Mouse (Mus musculus) cerebellum, adult 9-10 months (tissue): ENCODE results near the gene Pde6d.
A peak's percentile ranks its signal among the peaks of the same experiment; 100 is the strongest.
"Not testable (repeated sequence)": the region's sequence is repeated elsewhere in the genome, so short reads cannot be mapped to it uniquely, and the experiment has no call there.

Source experiments
- DNase-seq: peaks from one replicate; pipeline ENCODE4 v3.0.0; 2022

The Pde6d gene

DNA sequence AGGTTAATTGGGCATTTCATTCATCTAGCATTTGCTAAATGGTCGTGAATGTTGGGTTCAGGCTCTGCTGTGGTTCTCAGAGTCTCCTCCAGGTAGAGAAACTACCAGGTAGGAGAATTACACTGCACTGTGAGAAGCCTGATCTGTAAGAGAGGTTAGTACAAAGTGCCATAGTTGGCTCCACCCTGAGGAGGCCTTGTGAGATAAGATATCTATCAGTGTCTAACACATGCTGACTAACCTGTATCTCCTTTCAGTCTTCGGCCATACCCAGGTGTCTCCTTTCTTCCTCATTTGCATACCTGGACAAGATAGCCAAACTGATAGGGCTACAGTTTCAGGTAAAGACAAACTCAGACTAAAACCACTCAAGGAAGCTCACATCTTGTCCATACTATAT lies 19.8 kb downstream of the Pde6d start:
- no peak for DNase-seq

DNA sequence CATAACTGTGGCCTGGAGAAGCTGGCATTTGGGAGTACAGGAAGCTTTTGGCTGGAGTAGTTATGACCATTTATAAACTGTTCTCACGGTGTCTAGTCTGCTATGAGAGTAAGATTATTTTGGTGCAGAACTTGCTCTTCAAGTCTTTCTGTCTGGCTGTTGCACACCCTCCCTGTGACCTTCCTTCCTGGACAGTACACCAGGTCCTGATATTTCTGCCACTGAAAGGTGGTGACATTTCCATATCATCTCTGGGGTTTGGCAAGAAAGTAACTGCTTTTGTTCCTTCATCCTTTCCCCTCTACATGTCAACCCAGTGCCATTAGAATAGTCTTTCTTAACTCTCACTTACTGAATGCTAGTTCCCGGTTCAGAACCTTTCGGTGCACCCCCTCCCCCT lies 23.2 kb downstream of the Pde6d start:
- no peak for DNase-seq

DNA sequence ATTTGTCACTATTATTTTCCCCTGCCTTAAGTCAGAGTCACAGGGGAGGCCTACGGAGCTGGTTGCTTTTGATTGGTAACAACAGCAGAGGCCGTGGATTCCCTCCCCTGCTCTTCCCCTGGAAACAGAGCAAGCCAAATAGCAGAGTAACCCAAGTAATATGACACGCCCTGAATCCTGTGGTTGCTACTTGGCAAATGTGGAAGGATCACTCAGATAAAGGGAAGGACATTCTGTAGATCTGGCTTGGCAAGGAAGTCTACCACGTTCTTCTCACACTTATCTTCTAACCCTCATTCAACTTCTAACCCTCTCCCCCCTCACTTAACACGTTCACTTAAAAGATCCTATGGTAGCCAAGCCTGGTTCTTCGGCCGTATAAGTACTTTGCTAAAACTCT lies 24.6 kb downstream of the Pde6d start:
- DNase-seq, result no peak

DNA sequence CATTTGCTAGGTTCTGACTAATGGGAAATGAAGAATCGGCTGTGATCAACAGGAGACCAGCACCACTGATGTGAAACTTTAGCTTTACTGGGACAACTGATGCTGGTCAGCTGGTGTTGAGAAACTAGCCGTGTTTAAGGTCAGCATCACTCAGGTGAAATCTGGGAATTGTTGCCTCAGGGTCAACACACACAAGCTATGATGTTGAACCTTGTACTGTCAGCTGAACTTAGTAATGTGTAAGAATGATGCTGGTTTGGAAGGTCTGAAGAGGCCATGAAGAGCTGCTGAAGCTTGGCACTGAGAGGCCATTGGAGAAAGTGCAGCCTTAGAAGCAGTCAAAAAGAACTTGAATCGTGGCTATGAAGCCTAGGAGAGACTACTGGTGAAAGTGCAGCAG lies 26.8 kb downstream of the Pde6d start:
- DNase-seq, result no peak

DNA sequence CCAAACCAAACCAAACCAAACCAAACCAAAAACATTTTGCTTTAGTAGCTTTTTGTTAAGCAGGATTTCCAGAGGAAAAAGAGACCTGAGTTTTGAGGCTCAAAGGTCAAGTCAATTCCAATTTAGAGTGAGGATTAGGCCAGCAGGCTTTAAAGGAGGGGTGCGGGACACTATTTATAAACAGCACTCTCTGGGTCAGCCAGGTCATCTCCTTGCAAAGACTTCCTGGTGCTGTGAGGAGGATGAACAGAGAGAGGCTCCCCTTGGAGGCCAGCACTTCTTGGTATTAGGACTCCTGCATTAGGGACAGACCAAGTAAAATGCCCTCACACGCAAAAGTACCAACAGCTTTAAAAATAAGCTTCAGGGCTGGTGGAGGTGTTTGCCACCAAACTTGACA lies 30.6 kb downstream of the Pde6d start:
- DNase-seq, result no peak

DNA sequence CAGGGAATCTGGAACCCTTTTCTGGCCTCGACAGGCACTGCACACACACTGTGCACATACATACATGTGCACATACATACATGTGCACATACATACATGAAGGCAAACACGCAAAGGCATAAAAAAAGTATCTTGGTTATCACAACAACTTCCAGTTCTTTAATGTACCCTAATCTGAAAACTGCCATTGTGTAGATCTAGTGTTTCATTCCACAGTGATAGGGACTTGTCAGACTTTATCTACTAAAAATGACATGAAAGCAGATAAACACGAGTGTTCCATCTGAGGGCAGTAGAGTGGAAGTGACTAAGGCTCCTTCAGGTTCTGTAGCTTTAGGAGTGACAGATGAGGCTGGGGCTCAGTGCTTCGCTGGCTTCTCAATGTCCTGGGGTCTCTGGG lies 31.1 kb downstream of the Pde6d start:
- no peak for DNase-seq

DNA sequence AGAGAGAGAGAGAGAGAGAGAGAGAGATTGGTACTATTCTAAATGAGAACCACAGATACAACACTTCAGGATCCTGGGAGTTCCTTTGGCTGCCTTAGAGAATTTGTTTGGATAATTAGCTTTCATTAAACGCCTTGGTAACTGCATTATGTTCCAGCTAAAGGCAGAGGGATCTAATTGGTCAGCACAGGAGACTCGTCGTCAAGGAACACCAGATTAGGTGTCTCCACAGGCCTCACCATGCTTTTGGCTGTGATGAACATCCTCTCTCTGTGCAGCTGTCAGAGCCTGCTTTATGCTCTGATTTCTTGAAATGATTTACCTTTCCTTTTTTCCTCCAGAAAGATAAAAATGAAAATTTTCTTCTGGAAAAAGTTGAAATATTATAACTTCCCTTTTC lies 35.6 kb downstream of the Pde6d start:
- no peak for DNase-seq

DNA sequence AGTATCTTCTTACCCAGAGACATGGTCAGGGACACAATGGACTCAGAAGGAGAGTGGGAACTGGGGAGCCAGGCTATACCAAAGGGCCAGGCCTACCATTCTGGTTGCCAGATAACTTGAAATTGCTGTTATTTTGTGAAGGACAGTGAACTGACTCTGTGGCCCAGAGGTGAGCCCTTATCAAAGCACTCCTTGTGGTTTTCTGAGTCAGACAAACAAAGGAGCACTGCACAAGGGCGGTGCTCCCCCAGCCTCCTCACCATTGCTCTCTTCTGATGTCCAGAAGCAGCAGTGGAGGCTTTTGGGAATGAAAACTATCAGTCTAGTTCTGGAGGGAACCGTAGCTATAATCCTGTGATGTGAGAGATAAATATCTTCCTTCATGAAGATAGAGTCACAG lies 39.8 kb downstream of the Pde6d start:
- no peak for DNase-seq

DNA sequence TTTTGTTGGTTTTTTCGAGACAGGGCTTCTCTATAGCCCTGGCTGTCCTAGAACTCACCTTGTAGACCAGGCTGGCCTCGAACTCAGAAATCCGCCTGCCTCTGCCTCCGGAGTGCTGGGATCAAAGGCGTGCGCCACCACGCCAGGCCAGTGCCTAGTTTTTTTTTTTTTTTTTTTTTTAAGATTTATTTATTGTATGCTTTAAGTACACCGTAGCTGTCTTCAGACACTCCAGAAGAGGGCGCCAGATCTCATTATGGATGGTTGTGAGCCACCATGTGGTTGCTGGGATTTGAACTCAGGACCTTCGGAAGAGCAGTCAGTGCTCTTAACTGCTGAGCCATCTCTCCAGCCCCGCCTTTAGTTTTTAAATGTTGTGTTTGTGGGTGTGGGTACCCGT lies 42.8 kb downstream of the Pde6d start:
- not testable (repeated sequence) for DNase-seq

DNA sequence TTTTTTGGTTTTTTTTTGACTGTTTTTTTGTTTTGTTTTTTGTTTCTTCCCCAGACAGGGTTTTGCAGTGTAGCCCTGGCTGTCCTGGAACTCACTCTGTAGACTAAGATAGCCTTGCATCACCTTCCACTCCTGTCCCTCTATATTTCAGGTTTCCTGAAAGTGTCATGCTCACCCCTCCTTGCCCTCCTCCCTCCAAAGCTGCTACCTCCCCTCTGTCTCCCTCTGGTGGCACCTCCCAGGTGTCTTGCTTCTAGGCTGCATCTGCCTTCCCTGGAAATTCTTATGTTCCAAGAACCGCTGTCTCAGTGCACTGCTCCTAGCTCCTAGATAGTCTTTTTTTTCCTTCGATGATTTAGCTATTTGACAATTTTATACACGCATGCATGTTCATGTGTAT lies 44.0 kb downstream of the Pde6d start:
- no peak for DNase-seq

DNA sequence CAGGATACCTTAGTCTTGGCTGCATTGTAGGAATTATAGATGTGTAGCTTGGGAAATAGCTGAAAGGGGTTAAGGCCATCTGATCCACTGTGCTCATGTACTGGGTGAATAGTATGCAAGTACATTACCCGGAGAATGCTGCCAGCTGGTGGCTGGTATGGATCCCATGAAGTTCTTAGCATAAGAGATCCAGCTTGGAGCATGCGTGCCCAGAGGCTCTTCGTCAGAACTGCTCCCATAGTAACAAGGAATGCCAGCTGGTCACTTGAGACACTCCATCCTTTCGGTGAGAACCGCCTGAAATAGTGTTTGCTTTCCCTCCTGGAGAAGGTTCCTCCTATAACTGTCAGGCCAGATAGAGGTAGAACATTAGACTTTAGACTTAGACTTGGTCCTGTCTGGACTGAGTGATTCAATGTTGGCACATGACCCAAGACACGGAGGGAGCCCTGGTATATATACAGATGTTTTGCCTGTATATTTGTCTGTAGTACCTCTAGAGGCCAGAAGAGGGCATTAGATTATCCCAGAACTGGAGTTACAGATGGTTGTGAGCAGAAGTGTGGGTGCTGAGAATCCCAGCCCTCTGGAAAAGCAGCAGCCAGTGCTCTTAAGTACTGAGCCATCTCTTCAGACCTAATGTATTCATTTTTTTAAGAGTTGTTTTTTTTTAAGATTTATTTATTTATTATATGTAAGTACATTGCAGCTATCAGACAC lies 48.9 kb downstream of the Pde6d start:
- peak; percentile 58 for DNase-seq

DNA sequence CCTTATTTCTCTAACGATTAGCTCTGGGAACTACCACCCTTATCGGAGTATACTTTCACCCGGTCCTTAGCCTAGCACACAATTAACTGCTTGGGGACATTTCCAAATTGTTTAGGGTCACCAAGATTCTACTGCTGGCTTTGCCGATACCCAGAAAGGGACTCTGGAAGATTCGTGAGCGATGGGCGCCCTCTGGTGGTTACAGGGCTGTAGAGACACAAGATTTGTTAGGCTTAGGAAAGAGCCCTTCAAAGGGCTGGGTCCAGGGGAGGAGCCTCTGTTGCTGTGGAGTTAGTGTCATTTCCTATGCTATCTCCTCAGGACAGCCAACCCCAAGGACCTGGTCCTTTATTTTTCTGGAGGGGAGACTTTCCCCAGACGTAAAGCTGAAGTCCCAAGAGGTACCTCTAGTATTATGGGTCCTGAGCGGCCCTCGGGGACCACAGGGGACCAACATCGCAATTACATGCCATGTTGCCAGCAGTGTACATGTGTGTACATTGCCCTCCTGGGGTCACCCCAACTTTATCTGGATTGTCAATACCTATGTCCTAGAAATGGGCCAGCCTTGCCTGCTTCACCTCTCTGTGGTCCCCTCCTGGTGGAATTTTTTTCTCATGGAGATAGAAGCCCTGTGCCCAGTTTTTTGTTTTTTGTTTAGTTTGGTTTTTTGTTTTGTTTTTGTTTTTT lies 49.9 kb downstream of the Pde6d start:
- peak; percentile 97 for DNase-seq

DNA sequence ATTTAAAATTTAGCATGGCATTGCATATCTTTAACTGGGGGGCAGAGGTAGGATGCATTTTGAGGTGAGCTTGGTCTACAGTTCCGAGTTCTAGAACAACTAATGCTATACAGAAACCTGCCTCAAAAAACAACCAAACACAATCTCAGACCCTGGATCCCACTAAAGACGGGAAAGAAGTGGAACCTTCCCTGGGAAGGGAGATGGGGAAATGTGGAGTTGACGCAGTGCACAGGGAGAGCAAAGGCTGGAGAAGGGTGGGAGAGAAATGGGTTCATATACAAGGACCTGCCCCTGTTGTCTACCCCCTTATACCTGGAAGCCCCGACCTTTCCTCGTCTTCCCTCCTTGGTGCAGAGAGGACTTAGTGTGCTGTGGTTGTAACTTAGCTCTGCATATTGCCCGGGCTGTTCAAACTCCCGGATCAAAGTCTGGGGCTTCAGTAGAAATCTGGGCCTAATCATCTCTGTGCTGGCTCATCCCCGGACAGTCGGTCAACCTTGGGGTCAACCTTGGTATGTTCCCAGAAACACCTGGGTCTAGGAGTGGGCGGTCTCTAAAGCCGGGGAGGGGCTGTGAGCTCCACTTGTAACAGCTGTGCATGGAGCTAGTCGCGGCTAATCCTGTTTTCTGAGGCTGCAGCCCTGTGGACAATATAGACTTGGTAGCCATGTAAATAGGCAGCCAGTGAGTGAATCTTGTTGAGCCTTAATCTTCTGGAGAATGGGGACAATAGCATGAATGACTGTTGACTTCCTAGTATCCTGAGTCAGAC lies 50.7 kb downstream of the Pde6d start:
- DNase-seq, result no peak

DNA sequence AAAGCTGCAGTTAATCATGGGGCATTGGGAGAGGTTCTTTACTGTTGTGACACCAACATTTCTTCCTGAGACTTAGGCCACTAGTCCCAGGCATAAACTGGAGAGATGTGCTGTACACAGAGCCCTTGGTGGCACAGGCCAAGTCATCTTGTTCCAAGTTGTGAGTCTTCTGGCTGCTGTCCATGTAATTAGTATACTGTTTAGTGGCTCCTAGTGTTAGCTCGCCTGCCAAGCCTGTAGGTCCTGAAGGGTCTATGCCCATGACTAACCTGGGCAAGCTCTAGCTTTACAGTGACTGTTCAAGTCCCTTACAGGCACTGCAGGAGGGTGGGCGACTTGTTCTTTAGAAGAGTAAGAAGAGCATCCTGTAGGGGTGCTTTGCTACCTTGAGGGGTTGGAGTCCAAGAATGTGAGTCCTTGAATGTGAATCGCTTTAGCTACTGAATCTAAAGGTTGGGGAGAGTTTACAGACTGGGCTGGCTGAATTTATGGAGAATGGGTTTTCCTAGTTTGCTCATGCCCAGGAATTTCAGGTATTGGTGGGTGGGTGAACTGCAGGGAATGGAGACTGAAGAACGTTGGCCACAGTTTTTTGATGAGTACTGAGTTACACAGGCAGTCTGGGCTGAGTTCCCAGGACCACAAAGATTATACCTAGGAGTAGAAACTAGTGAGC lies 51.4 kb downstream of the Pde6d start:
- peak; percentile 70 for DNase-seq

DNA sequence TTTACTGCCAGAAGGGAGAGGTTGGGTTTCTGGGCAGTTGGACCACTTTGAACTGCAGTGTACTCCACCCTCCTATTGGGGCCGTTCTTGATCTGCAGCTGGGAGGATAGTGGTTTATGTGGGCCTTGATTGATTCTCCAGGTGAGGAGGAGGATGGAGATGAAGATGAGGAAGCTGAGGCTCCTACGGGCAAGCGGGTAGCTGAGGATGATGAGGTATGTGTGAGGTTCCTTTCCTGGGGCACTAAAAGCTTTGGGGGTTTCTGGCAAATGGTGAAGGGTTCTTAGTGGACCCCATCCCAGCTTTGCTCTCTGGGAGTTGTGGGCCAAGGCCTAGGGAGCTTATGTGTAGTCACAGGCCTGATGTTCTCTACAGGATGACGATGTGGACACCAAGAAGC lies 52.8 kb downstream of the Pde6d start:
- DNase-seq, result peak; percentile 56

DNA sequence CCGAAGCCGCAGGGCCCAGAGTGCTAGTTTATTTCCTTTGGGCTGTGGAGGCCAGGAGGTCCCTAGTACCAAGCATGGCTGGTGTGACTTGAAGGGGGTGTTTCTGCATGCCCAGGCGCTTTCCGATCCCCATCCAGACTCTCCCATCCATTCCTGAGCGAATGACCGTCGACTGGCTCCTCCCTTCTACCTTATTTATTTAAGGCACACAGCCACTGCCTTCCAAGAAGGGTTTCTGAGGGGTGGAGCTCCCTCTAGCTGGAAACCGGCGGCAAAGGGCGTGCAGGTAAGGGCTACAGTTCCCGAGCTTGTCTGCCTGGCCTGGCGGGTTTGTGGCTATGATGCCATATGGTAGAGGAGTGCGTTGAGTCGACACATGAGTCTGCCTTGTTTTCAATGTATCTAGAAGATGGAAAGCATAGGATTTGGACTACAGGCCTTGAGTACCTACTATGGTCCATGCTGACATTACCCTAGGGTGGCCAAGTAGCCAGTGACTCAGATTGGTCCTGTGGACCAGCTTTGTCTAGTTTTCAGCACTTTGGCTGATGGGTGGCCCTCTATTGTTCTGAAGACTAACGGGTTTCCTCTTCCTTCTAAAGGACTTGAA lies 53.8 kb downstream of the Pde6d start:
- DNase-seq, result peak; percentile 89

DNA sequence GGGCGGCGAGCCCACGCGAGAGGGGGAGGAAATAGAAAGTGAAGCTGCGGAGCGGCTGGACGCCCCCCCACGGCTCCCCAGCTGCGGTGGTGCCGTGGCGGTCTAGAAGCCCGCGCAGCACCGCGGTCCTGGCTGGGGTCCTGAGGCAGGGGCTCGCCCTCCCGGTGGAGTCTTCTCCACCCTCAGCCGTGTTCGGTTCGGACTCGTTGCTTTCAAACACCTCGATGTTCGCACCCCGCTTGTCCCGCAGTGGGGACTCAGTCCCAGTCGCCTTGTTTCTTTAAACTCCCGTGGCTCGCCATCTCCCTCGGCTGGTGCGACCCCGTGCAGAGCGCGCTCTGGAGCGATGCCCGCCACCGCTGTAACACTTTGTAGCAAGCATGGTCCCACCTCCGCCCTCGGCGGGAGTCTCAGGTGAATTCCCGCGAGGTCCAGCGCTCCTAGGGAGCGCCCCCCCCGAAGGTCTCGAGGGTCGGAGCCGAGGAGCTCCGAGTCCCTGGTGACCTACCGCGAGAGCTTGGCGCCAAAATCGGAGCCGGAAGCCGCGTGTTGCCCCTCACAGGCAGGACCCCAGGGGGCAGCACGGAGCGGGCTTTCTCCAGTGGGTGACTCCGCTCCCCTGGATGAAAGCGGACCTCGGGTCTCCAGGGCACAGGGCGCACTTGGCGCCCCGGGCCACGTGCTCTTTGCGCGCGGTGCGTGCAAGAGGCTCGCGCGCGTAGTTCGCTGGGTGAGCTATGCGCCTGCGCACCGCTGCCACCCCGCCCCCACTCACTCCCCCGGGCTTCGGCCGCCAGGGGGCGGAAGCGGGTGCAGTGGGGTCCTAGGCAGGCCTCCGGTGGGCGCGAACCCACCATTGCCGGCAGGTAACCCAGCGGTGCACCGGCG lies 54.6 kb downstream of the Pde6d start:
- DNase-seq, result peak; percentile 94

DNA sequence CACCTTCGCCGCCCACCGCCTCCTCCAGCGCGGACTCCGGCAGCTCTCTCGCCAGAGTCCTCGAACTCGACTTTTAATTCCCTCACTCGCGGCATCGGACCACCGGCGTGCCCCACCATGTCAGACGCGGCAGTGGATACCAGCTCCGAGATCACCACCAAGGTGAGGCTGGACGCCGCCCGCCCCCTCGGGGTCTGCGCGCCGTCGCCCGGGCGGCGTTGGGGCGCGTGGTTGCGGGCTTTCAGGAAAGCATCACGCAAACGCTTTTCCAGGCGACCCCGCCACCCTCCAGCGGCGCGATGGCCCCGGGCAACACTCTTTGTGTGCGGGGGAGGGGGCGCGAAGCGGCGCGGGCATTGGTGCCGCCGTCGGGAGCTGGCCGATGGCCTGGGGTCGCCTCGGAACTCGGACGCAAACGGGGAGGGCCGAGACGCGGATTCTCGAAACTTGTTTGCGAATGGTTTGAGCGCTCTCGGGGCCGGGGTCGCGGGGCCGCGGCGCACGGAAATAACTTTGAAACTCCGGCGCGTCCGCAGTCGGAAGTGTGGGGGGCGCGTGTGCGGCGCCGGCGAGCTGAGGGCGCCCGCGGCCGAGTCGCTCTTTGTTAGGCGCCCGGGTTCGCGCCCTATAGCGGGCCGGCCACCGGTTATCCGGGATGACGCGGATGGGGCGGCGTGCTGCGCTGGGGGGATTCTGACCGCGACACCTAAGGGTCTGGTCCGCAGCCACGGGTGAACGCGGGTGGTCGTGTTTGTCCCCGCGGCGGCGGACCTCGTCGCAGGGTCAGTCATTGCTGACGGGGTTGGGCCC lies 55.4 kb downstream of the Pde6d start:
- DNase-seq, result peak; percentile 77

DNA sequence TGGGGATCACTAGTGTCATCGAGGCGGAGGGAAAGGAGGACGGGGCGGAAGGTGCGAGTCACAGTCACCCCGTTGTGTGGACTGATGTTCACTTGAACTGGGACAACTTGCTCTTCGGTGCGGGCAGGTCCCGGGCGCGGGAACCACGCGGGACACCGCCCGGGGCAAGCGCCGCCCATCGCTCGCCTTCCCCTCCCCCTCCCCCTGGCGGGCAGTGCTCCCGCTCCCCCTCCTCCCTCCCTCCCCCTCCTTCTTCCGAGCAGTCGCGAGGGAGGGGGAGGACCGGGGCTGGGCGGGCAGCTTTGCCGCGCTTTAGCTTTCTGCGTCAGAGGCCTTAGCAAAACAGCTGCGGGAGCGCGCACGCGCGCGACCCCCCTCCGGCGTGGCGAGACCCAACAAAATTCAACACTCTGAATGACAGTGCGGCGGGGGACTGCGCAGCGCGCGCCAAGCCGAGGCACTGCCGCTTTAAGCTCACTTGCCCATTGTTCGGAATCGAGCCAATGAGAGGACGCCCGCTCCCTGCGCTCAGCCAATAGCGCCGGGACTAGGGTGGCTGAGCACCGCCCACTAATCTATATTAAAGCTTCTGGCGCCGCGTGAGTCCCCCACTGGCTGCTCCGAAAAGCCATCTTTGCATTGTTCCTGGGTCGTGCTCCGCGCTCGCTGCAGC lies 56.2 kb downstream of the Pde6d start, which contains the start of gene Ptma:
Gene Ptma (plus strand): TSS at position 611 of the 673 bp plus-strand sequence.
- DNase-seq, result peak; percentile 100

DNA sequence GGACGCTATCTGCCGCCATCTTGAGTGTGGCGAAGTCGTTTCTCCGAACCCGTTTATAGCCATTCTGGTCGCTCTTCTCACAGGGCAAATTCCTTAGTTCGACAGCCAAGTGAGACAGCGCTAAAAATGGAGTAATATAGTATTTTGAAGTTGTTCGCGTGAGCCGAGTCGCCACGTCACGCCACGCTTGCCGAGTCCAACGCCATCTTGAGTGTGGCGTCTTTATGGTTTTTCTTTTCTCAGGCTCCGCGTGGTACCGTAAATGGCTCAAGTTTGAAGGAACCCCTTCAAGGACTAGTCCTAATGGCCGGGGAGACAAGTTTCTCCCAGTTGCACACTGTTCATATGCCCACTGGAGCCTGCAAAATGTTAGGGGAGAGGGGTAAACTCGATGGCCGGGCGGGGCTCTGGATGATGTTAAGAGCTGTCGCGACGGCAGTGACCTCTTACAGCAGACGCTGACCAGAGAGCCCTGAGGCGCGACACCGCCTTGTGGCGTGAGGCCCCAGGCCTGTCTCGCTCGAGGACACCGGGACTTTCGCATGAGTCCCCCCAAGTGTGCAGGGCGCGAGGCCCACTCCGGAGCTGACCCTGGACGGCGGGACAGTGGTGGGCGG lies 56.8 kb downstream of the Pde6d start:
- DNase-seq, result peak; percentile 90
